Mouse (Mus musculus) lung, adult 2 months (tissue): ENCODE results near the gene Cacna1c.

Experiments used
- CTCF ChIP-seq: fragments of 200-500 bp; IDR thresholded peaks from 2 replicates; pipeline ENCODE4 v1.5.1; 2011; ENCODE audit warnings: mild to moderate bottlenecking, low read length, control low read depth; ENCODE audit not compliant: insufficient read depth
- POLR2A ChIP-seq: fragments of 200-500 bp; IDR thresholded peaks from 2 replicates; pipeline ENCODE4 v1.6.1; 2011; ENCODE audit warnings: low read depth, mild to moderate bottlenecking, control low read depth, low read length, borderline replicate concordance; ENCODE audit errors: extremely low read depth

DNA sequence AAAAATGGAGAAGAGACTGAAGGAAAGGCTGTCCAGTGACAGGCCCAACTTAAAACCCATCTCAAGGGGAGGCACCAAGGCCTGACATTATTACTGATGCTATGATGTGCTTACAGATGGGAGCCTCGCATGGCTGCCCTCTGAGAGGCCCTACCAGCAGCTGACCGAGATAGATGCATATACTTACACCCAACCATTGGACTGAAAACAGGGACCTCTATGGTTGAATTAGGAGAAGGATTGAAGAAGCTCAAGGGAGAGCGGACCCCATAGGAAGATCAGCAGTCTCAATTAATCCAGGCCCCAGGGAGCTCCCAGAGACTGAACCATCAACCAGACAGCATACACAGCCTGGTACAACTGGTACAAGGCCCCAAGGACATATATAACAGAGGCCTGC lies 628.4 kb downstream of the Cacna1c start:
- TF ChIP-seq POLR2A (no peak), CTCF (no peak)
